Mouse (Mus musculus) thymus, postnatal 36 days (tissue): ENCODE data around the gene Atl3.

Experiments used
- DNase-seq, 2 experiments: peaks; one replicate each; pipeline ENCODE4 v3.0.0; 2022; ENCODE audit warnings: mixed read lengths in 2 of 2

Atl3 gene

DNA sequence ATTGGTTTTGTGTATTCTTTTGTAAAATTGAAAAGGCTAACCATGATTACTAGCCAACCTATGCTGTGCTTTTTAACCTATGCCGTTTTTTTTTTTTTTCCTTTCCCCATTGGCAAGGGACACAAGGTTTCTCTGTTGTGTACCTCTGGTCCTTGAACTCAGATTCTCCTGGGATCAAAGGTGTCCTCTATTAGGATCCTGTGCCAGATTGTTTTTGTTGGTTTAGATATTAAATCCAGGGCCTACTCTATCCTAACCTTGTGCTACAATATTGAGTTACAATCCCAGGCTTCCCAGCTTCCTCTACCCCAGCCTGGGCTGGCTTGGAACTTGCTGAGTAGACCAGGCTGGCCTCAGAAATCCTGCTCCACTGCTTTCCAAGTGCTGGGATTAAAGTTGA lies 6.9 kb downstream of the Atl3 start:
- DNase-seq: no peak

DNA sequence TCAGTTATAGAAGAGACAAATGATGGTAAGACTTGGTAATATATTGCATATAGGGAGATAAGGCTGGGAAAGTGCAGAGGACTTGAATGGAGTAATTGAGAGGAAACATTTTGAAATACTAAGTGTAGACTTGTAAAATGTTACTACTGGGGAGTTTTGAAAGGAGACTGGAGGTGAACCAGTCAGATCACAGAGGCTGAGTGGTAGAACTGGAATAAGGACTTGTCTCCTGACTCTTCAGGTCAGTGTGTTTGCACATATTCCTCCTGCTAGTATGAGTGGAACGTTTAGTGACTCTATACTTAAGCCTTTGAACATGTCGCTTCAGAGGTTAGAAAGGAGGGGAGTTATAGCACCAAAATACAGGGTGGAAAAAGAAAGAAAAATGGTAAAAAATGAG lies 8.6 kb downstream of the Atl3 start:
- DNase-seq: no peak

DNA sequence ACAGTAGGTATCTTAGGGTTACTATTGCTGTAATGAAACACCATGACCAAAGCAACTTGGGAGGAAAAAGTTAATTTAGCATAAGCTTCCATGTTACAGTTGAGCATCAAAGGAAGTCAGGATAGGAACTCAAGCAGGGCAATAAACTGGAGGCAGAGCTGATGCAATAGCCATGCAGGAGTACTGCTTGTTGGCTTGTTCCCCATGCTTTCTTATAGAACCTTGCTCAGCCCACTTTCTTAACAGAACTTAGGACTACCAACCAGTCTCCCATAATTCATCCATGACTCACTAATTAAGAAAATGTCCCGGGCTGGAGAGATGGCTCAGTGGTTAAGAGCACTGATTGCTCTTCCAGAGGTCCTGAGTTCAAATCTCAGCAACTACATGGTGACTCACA lies 12.5 kb downstream of the Atl3 start:
- DNase-seq: no peak

DNA sequence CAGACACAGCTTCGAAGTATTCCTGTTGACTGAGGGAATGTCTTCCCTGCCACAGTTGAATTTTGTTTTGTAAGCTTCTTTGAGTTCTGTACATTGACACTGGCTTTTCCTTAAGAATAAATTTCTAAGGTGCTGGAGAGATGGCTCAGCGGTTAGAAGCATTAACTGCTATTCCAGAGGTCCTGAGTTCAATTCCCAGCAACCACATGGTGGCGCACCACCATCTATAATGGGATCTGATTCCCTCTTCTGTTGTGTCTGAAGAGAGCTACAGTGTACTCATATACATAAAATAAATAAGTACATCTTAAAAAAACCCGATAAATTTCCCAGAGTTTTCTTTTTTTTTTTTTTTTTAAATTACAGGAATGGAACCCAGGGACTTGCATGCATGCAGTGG lies 14.2 kb downstream of the Atl3 start:
- DNase-seq: peak in 1 of 2 experiments; percentile 16

DNA sequence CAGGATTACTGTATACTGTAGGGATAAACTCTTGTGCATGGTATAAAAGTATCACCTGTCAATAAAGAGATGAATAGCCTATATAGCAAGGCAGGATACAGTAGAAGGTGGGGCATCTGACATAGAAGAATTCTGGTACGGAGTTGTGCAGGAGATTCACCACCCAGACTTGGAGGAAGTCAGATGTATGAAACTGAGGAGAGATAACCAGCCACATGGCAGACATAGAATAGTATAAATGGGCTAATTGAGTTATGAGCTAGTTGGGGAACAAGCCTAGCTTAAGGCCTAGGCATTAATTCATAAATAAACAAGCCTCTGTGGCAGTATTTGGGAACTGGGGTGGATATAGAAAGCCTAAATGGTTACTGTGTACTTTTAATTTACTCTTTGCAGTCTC lies 22.6 kb downstream of the Atl3 start:
- DNase-seq: no peak

DNA sequence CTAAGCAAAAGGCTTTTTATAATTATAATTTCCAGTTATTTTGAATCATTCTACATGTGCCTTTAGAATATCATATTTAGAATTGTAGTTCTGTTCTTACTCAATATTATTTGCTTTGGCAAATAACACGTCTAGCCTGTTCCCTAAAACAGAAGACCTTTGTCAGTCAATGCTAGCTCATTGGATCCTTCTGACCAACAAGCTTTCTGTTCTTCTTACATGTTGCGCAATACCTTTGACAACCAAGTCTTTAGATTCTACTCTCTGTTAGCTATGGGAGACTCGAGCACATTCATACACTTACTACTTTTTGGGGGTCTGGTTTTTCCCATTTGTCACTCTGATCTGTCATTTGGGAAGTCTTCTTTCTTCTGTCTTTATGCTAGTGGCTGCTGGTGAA lies 27.8 kb downstream of the Atl3 start:
- DNase-seq: no peak

DNA sequence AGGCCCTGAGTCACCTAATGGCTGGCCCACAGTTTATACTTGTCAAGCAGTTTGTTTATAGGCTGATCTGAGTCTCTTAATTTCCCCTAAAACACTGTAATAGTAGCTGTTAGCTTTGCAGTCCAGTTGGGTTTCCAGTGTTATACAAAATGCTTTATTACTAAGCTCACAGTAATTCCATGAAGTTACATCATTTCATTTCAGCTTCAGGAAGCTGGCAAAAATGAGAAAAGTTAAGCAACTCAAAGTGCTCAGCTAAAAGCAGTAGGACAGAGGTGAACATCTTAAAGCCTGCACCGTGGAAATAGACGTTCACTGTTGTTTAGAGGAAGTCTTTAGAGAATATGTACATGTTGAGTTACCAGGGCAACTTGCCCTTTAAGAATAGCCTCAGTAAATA lies 29.0 kb downstream of the Atl3 start:
- no peak for DNase-seq

DNA sequence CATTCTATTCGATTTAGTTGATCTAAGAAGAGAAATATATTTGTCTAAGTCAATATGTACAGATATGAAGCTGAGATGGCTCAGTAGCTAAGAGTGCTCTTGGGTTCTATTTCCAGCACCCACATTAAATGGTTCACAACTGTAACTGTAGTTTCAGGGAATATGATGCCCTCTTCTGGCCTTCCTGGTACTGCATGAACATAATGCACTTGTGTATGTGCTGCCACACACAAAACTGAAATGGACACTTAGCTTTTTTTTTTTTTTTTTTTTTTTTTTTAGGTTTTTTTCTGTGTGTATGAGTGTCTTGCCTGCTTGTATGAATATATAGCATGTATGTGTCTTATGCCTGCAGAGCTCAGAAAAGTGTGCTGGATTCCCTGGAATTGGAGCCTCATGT lies 29.5 kb downstream of the Atl3 start:
- DNase-seq: peak in 1 of 2 experiments; percentile 27

DNA sequence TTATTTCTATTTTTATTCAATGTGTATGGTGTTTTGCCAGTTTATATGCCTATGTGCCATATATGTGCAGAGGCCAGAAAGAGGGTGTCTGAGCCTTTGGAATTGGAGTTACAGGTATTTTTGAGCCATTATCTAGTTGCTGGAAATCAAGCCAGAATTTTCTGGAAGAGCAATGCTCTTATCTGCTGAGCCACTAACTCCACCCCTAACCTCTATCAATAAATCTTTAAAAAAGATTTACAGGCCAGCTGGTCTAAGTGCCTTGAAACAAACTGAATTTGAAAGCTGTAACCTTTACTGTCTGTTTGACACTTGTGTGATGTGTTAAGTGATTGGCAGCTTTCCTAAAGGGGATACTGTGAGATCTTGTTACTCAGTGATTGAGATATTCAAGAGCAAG lies 29.9 kb downstream of the Atl3 start:
- DNase-seq: no peak

DNA sequence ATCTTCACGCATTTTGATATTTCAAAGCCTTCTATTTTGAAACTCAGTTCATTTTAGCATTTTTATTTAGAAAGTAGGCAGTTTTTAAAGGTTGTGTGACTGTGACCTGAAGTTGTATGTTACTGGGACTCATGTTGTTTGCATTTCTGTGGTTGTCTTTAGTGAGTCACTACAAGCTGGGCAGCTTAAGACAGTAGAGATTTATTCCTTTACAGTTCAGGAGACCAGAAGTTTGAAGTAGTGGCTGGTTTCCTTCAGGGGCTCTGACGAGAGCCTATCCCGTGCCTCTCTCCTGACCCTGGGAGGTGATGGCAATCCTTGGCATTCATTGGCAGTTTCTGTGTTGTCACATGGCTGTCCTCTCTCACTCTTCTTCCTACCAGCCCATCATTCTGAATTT lies 31.0 kb downstream of the Atl3 start:
- DNase-seq: no peak

DNA sequence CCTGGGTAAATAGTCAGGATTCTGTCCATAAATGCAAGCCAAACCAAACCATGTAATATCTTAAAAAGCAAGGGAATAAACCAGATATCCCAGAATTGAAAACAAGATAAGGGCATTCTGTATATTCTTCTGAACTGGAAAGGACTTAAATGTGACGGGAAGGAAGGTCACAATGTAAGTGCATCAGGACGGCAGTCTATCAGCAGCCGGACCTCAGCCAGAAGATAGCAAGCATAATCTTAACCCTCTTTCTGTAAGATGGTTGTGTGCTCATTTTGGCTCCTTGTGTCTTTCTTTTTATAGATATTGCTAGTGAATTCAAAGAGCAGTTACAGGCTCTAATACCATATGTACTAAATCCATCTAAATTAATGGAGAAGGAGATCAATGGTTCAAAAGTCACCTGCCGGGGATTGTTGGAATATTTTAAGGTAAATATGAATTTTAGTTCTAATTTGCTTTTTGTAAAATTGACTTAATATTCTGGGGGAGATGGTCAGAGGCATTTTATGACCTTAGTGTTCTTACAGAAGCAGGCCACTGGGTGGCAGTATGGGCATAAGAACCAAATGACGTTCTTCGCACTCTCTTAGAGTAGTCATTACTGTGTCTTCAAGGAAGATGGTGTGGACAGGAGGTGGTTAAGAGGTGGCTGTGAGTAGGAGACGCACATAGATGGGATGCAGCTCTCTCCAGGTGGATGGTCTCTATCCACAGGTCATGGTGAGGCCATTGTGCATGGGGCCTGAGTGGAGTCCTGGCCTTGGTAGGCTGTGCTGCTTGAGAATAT lies 35.0 kb downstream of the Atl3 start:
- DNase-seq: peak; percentile 42 to 60

DNA sequence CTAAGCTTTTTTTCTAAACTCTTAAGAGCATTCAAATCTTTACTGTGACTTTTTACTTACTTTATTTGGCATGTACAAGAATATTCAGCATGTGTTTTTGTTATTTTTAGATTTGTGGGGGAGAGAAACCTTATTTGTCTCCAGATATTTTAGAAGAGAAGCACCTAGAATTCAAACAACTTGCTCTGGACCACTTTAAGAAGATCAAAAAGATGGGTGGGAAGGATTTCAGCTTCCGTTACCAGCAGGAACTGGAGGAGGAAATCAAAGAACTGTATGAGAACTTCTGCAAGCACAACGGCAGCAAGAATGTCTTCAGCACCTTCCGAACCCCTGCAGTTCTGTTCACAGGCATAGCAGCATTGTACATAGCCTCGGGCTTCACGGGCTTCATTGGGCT lies 38.1 kb downstream of the Atl3 start:
- no peak for DNase-seq

DNA sequence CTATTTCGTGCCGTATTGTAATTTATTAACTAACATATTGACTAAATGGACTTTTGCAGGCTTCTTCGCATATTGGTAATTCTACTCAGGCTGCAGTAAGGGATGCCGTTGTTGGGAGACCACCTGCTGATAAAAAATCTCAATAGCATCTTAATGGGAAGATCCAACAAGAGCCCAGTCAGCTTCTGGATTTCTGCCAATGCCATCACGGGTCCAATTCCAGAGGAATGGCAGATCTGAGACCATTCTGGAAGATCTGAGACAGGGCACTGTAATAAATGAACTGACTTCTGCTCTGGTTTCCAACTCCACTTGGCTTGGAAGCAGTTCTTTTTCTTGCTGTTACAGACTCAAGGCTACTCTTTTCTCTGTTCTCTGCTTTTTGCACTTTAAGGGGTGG lies 40.1 kb downstream of the Atl3 start:
- no peak for DNase-seq

DNA sequence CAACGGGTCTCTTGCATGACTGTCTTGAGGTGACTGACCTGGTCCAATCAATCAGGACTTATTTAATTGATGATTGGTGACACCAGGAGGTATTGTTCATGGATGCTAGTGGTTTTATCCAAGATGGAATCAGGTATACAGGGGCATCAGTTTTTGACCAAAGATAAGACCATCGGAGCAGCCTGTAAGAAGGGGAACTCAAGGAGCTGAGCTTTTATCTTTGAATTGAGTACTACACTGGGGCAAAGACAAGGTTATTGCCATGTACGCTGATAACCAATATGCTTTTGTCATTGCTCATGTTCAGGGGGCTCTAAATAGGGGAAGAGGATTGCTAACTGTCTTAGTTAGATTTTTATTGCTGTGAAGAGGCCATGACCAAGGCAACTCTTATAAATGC lies 55.1 kb downstream of the Atl3 start:
- DNase-seq: no peak

DNA sequence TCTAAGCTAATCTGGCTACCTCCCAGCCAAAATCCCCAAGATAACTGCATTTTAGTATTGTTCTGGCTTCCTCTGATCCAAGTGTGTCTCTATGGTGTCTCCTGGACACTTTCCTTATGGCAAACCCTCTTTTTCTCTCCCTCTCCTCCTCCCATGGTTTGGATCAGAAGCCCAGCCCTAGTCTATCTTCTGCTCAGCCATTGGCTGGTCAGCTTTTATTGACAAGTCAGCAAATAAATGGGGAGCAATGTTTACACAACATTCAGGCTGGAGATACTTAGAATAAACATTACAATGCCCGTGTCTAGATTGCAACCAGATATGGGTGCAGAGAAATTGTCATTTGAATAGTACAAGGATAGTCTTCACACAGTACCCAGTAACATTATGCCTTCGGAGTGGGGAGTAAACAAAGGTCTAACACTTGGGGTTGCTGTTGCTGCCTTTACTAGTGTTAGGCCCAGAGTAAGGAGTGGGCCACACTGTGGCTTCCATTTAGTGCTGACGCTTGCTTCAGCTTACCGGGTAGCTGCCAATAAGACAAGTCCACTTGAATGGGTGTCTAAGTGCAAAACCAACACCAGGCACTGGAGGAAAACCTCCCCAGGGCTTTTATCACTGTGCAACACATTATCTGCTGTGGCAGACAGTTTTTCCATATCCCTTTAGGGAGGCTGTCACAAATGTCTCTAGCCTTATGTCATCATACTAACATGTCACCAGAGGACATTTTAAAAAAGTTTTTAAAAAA lies 57.9 kb downstream of the Atl3 start:
- DNase-seq: no peak

DNA sequence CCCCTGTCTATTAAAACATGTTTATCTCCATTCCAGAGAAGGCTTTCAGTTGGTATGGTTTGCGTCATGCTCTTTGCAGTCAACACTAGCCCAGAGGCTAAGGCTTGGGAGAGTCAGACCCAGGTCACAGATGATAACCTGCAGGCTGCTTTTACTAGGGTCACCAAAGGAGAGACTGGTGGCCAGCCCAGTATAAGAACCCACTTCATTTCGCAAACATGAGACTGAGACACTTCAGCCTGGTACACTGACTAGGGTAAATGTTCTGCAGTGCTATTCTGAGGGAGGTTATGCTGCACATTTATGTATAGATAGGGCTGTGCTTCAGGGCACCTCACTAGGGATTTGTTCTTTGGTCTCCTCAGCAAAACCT lies 58.4 kb downstream of the Atl3 start:
- no peak for DNase-seq

DNA sequence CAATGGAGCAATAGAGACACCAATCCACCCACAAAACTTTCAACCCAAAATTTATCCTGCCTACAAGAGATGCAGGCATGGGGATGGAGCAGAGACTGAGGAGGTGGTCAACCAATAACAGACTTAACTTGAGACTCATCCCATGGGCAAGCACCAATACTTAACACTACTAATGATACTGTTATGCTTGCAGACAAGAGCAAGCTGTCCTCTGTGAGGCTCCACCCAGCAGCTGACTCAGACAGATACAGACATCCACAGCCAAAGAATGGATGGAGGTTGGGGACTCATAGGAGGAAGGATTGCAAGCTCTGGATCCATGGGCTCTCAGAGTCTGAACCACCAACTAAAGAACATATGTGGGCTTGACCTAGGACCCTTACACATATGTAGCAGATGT lies 59.6 kb downstream of the Atl3 start:
- DNase-seq: no peak

DNA sequence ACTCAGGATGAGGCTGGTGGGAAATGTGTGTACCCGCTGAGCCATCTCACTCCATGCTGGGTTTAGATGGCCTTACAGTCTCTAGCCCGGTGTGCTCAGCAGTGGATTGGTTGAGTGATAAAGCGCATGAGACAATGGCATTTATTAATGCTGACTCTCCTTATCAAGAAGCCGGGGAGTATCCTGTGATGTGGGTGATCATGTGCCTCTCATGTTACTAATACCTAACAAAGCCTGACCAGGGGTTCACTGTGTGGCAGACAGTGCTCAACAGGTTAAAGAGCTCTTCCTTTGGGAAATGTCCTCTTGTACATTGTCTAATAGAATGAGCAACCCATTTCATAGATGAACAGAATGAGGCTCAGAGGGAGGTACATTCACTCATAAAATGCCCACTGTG lies 61.0 kb downstream of the Atl3 start:
- no peak for DNase-seq

DNA sequence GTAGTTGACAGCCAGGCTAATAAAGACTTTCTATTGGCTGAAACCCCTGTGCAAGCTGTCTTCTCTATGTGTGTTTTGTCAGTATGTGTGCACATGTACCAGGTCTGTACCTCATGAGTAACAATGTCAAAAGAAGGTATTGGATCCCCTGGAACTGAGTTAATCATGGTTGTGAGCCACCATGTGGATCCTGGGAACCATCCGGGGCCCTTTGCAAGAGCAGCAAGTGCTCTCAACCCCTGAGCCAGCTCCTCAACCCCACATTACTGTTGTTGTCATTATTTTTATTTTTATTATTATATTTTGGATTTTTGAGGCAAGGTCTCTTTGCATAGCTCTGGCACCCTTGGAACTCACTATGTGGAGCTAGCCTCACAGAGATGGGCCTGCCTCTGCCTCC lies 62.8 kb downstream of the Atl3 start:
- no peak for DNase-seq

DNA sequence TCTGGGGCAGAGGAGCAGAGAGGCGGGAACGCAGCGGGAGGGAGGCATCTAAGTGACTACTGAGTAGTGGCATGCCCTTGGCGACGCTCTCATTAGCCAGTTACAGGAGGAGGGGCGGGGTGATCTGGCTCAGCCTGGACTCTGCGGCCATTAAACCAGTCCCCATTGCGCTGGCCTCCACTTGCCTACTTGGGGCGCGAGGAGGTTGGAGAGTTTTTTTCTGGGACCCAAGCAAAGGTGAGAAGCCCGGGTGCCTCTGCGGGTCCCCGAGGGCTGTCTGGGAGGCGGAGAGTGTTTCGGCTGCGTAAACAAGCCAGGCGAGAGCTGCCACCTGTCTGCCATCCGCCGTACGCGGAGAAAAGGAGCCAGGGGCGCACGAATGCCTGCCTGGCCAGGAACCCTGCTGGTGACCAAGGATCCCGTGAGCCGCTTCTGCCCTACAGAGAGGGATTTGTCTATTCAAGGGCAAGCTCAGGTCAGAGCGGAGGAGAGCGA lies 63.5 kb downstream of the Atl3 start, which contains the start of gene Pla2g16:
Gene Pla2g16, plus strand, starts transcription at position 132 of the 495 bp plus-strand sequence.
- DNase-seq: peak; percentile 68 to 70

DNA sequence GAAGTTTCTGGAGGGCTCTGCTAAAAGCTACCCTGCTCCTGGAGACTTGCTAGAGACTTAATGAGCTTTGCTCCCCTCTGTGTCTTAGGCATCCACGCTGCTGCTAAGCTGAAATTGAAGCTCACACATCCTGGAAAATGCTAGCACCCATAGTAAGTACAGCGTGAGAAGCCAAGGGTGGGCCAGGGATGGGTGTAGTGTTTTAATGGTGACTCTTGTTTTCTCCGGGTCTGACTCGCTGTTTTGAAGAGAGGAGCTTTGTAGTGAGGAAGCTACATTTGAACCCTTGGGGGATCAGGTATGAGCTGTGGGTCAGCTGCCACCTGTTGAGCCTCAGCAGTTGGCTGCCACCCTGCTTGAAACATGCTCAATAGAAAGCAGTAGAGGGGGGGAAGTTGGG lies 64.0 kb downstream of the Atl3 start:
- DNase-seq: peak in 1 of 2 experiments; percentile 13

DNA sequence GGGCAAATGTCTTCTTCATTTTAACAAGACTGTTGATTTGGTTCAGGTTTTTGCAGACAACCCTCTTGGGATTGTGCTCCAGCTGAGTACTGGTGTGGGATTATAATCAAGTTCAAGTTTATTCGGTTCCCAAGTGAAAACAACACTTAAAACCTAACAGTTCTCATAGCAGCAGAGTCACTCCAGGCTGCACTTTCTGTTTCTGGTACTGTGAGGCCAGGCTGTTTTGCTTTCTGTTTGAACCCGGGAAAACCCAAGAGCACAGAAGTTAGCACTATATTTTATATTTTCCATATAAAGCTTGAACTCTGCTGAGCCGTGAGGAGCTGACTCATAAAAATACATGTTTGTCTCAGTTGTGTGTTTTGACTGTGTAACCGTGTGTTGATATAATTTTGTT lies 64.8 kb downstream of the Atl3 start:
- no peak for DNase-seq

DNA sequence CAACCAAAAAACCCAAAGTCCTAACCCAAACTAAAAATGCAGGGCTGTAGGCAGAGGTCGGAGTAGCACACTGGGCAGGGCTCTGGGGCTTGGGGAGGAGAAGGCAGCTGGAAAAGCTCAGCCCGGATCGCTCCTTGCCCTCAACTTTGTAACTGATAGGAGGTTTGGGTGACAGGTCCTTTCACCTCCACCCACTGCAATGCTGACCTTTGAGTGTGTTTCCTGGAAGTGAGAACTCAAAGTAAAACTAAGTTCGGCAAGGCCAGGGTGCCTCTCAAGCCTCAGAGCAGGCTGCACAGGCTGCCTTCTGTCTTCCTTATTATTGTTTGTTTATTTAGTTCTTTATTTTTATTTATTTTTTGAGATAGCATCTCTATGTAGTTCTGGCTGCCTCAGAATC lies 66.1 kb downstream of the Atl3 start:
- DNase-seq: no peak

DNA sequence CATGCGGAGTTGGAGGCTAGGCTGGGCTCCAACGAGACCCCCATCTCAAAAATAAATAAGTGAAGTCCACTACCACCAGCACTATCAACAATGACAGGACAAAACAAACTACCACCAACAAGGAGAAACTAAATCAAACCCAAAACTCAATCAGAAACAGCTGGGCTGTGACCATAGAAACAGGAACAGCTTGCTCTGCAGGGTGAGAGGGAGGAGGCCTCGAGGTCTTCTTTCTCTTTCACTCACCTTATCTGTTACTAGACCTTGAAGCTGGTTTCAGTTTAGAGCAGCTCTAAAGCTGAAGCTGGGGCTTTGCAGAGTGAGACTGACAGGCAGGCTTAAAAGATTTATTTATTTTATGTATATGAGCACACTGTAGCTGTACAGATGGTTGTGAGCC lies 67.6 kb downstream of the Atl3 start:
- no peak for DNase-seq
